Mouse (Mus musculus): Measurements from ENCODE around the gene Atp2b4. TPM values are rescaled to one million over a fixed set of nuclear protein-coding genes. Genes with fewer than 3 reads are reported as not detected.

Atp2b4 gene
- polyA plus RNA-seq, 1 experiment from 2014 or later, result 8.2 TPM

GRCm38 (mm10) chr1:133825543-133825942 is 24.7 kb upstream of the Atp2b4 start:
- H3K4me3 ChIP-seq (ENCODE audit: low read length), result no peak overlapping the region
- peak; percentile 83 for ATAC-seq (ENCODE audit: low FRiP score, low TSS enrichment)
- WGBS, result 24% methylated on average over 8 of the region's 8 CpGs
- no peaks in the 10 kb centered on the region for H3K36me3 ChIP-seq (ENCODE audit: insufficient read depth, low read length)
- peaks cover 29% of the 10 kb centered on the region for H3K4me1 ChIP-seq (ENCODE audit: insufficient read depth, low read length)
- no peak overlapping the region for H3K4me2 ChIP-seq (replicated peaks; ENCODE audit: low read depth, low read length)
- 0 out of 2 replicates have a peak, but pooled peaks cover 3% of the 10 kb centered on the region for H3K27me3 ChIP-seq (ENCODE audit: insufficient read depth, low read length)
- H3K27ac ChIP-seq (ENCODE audit: low read length), result peak overlapping the region; percentile 80
- peak overlapping the region; percentile 54 for H3K9ac ChIP-seq (replicated peaks; ENCODE audit: low read length)
- no peaks in the 10 kb centered on the region for H3K9me3 ChIP-seq (ENCODE audit: low read length)

GRCm38 (mm10) chr1:133825140-133825539 is 24.3 kb upstream of the Atp2b4 start:
- Histone ChIP-seq H3K9ac (replicated peaks; ENCODE audit: low read length) (peak overlapping the region; percentile 54), H3K4me3 (ENCODE audit: low read length) (no peak overlapping the region), H3K27ac (ENCODE audit: low read length) (peak overlapping the region; percentile 80), H3K4me1 (ENCODE audit: insufficient read depth, low read length) (peaks cover 29% of the 10 kb centered on the region), H3K4me2 (replicated peaks; ENCODE audit: low read depth, low read length) (no peak overlapping the region), H3K9me3 (ENCODE audit: low read length) (no peaks in the 10 kb centered on the region), H3K36me3 (ENCODE audit: insufficient read depth, low read length) (no peaks in the 10 kb centered on the region), H3K27me3 (ENCODE audit: insufficient read depth, low read length) (0 out of 2 replicates have a peak, but pooled peaks cover 3% of the 10 kb centered on the region)
- ATAC-seq (ENCODE audit: low FRiP score, low TSS enrichment), result 0 out of 2 replicates have a peak, but pooled peaks have one; percentile 24
- 56% methylated on average over 2 of the region's 2 CpGs for WGBS

DNA sequence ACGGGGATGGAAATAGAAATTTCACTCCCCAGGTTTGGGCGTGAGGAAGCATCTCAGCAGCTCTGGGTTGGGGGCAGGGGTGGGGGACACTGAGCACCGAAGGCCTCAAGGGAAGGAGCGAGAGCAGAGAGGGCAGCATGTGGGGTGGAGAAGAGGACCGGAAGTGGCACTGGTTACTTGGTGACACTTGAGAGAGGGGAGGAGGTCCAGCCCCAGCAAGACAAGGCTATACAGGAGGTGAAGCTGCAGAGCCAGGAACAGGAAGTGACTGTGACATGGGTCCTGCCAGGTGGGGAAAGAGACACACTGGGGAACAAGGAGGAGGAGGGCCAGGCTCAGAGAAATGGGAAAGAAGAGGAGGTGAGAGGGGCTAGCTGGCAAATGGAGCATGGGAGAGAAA is 20.3 kb upstream of the Atp2b4 start:
- Histone ChIP-seq H3K4me1 (ENCODE audit: insufficient read depth, low read length) (peaks cover 25% of the 10 kb centered on the region), H3K27me3 (ENCODE audit: insufficient read depth, low read length) (0 out of 2 replicates have a peak, but pooled peaks cover 3% of the 10 kb centered on the region), H3K4me3 (ENCODE audit: low read length) (no peak overlapping the region), H3K36me3 (ENCODE audit: insufficient read depth, low read length) (no peaks in the 10 kb centered on the region), H3K9me3 (ENCODE audit: low read length) (no peaks in the 10 kb centered on the region), H3K4me2 (replicated peaks; ENCODE audit: low read depth, low read length) (no peak overlapping the region), H3K27ac (ENCODE audit: low read length) (no peak overlapping the region), H3K9ac (replicated peaks; ENCODE audit: low read length) (no peak overlapping the region)
- no peak for ATAC-seq (ENCODE audit: low FRiP score, low TSS enrichment)
- whole genome bisulfite sequencing, result 33% methylated on average over 5 of the region's 5 CpGs

GRCm38 (mm10) chr1:133820100-133820499 is 19.3 kb upstream of the Atp2b4 start:
- Histone ChIP-seq H3K4me3 (ENCODE audit: low read length) (no peak overlapping the region), H3K36me3 (ENCODE audit: insufficient read depth, low read length) (no peaks in the 10 kb centered on the region), H3K27ac (ENCODE audit: low read length) (no peak overlapping the region), H3K4me1 (ENCODE audit: insufficient read depth, low read length) (peaks cover 15% of the 10 kb centered on the region), H3K27me3 (ENCODE audit: insufficient read depth, low read length) (0 out of 2 replicates have a peak, but pooled peaks cover 3% of the 10 kb centered on the region), H3K9me3 (ENCODE audit: low read length) (no peaks in the 10 kb centered on the region), H3K4me2 (replicated peaks; ENCODE audit: low read depth, low read length) (no peak overlapping the region), H3K9ac (replicated peaks; ENCODE audit: low read length) (no peak overlapping the region)
- ATAC-seq (ENCODE audit: low FRiP score, low TSS enrichment), result no peak
- WGBS, result 49% methylated on average over 2 of the region's 2 CpGs

DNA sequence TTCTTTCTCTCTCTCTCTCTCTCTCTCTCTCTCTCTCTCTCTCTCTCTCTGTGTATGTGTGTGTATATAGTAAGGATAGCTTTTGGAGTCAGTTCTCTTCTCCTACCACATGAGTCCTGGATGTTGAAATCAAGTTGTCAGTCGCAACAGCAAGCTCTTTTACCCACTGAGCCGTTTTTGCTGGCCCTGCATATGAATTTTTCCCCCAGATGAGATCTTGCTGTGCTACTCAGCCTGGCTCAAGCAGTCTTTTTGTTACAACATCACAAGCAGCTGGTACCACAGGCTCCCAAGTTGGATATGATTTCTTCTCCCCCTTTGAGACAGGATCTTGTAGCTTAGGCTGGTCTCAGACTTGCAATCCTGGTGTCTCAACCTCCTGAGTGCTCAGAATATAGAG is 17.7 kb upstream of the Atp2b4 start:
- WGBS, result 87% methylated on average over 2 of the region's 2 CpGs
- Histone ChIP-seq H3K9me3 (ENCODE audit: low read length) (no peaks in the 10 kb centered on the region), H3K36me3 (ENCODE audit: insufficient read depth, low read length) (no peaks in the 10 kb centered on the region), H3K4me3 (ENCODE audit: low read length) (no peak overlapping the region), H3K27ac (ENCODE audit: low read length) (no peak overlapping the region), H3K27me3 (ENCODE audit: insufficient read depth, low read length) (0 out of 2 replicates have a peak, but pooled peaks cover 3% of the 10 kb centered on the region), H3K9ac (replicated peaks; ENCODE audit: low read length) (no peak overlapping the region), H3K4me1 (ENCODE audit: insufficient read depth, low read length) (peaks cover 11% of the 10 kb centered on the region; the same call in 1 of the 2 replicates), H3K4me2 (replicated peaks; ENCODE audit: low read depth, low read length) (no peak overlapping the region)
- ATAC-seq (ENCODE audit: low FRiP score, low TSS enrichment), result no peak

DNA sequence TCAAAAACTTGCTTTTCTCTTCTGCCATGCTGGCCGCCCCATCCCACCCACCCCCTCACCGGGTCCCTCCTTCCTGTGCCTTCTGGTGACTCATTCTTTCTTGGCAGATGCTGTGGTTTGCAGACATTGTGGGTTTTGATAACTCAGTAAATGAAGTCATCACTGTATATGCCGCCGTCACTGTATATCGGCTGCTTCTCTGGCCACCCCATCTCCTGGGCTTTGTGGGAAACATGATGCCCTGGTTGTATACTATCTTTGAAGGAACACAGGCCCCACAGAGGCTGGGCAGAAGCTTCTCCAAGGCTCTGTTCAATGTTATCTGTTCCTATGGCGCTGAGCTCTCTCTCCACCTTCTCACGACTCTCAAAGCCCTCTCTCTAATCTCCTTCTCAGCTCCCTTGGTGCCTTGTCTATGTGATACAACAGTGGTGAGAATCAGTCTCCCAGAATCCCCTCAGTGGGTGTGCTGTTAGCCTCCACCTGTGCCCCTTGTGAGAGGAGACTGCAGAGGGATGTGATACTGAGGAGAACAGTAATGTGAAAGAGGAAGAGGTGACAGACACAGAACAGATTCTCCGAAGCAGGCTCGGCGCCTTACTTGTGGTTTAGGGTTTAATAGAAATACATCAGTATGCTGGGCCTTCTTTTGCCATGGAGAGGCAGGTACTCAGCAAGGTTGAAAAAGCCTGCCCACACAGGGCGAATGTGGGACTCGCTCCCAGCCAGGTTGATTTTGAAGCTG is 15.1 kb upstream of the Atp2b4 start:
- no peak overlapping the region for H3K27ac ChIP-seq (ENCODE audit: low read length)
- H3K4me2 ChIP-seq (replicated peaks; ENCODE audit: low read depth, low read length), result no peak overlapping the region
- H3K9ac ChIP-seq (replicated peaks; ENCODE audit: low read length), result no peak overlapping the region
- no peak for ATAC-seq (ENCODE audit: low FRiP score, low TSS enrichment)
- no peaks in the 10 kb centered on the region for H3K36me3 ChIP-seq (ENCODE audit: insufficient read depth, low read length)
- no peaks in the 10 kb centered on the region for H3K4me1 ChIP-seq (ENCODE audit: insufficient read depth, low read length)
- WGBS, result 82% methylated on average over 12 of the region's 12 CpGs
- no peak overlapping the region for H3K4me3 ChIP-seq (ENCODE audit: low read length)
- 0 out of 2 replicates have a peak, but pooled peaks cover 2% of the 10 kb centered on the region for H3K27me3 ChIP-seq (ENCODE audit: insufficient read depth, low read length)
- no peaks in the 10 kb centered on the region for H3K9me3 ChIP-seq (ENCODE audit: low read length)

DNA sequence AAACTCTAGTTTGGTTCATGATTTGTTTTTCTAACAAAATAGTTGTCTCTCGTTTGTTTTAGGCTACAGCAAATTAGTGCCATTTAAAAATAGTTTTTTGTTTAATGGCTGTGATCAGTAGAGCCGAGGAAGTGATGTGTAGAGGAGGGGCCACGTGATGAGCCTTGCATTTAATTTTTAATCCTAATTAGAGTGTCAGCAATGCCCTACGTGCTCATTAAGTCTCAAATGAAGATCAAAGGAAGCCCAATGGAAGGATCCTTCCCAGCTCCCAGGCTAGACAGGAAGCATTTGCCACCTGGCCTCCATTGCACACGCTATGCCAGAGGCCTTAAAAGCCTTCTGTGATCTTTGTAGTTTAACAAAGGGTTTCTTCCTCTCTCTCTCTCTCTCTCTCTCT is 8.5 kb upstream of the Atp2b4 start:
- Histone ChIP-seq H3K9me3 (ENCODE audit: low read length) (no peaks in the 10 kb centered on the region), H3K9ac (replicated peaks; ENCODE audit: low read length) (no peak overlapping the region), H3K27me3 (ENCODE audit: insufficient read depth, low read length) (0 out of 2 replicates have a peak, but pooled peaks cover 5% of the 10 kb centered on the region), H3K36me3 (ENCODE audit: insufficient read depth, low read length) (no peaks in the 10 kb centered on the region), H3K4me3 (ENCODE audit: low read length) (no peak overlapping the region), H3K4me1 (ENCODE audit: insufficient read depth, low read length) (0 out of 2 replicates have a peak, but pooled peaks cover 3% of the 10 kb centered on the region), H3K27ac (ENCODE audit: low read length) (no peak overlapping the region), H3K4me2 (replicated peaks; ENCODE audit: low read depth, low read length) (no peak overlapping the region)
- ATAC-seq (ENCODE audit: low FRiP score, low TSS enrichment), result no peak
- 40% methylated on average over 5 of the region's 5 CpGs for WGBS

DNA sequence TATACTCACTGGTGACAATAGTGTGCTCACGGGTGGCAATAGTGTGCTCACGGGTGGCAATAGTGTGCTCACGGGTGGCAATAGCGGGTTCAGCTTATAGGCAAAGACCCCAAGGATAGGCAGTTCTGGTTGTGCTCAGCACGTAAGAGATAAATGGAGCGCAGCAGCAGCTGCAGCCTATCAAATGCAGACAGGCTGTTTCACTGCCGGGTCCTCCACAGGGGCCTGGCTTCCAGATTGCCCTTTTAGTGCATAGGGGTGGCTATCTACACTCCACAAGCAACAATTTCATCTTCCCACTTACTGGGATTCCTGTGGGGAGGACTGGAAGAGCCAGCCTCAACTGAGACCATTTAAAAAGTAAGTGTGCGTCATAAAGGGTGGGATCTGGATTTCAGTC is 7.2 kb upstream of the Atp2b4 start:
- no peak overlapping the region for H3K4me3 ChIP-seq (ENCODE audit: low read length)
- no peaks in the 10 kb centered on the region for H3K9me3 ChIP-seq (ENCODE audit: low read length)
- no peaks in the 10 kb centered on the region for H3K36me3 ChIP-seq (ENCODE audit: insufficient read depth, low read length)
- no peak overlapping the region for H3K4me2 ChIP-seq (replicated peaks; ENCODE audit: low read depth, low read length)
- H3K27ac ChIP-seq (ENCODE audit: low read length), result no peak overlapping the region
- 0 out of 2 replicates have a peak, but pooled peaks cover 3% of the 10 kb centered on the region for H3K4me1 ChIP-seq (ENCODE audit: insufficient read depth, low read length)
- 0 out of 2 replicates have a peak, but pooled peaks cover 3% of the 10 kb centered on the region for H3K27me3 ChIP-seq (ENCODE audit: insufficient read depth, low read length)
- H3K9ac ChIP-seq (replicated peaks; ENCODE audit: low read length), result no peak overlapping the region
- 58% methylated on average over 8 of the region's 8 CpGs for WGBS
- ATAC-seq (ENCODE audit: low FRiP score, low TSS enrichment), result no peak

GRCm38 (mm10) chr1:133801743-133802142 is 902 bp upstream of the Atp2b4 start:
- H3K4me3 ChIP-seq (ENCODE audit: low read length), result no peak overlapping the region
- no peaks in the 10 kb centered on the region for H3K9me3 ChIP-seq (ENCODE audit: low read length)
- H3K4me1 ChIP-seq (ENCODE audit: insufficient read depth, low read length), result peaks cover 32% of the 10 kb centered on the region
- H3K4me2 ChIP-seq (replicated peaks; ENCODE audit: low read depth, low read length), result no peak overlapping the region
- H3K27ac ChIP-seq (ENCODE audit: low read length), result no peak overlapping the region
- H3K36me3 ChIP-seq (ENCODE audit: insufficient read depth, low read length), result no peaks in the 10 kb centered on the region
- H3K27me3 ChIP-seq (ENCODE audit: insufficient read depth, low read length), result no peaks in the 10 kb centered on the region
- H3K9ac ChIP-seq (replicated peaks; ENCODE audit: low read length), result no peak overlapping the region
- no peak for ATAC-seq (ENCODE audit: low FRiP score, low TSS enrichment)
- 65% methylated on average over 5 of the region's 5 CpGs for WGBS

DNA sequence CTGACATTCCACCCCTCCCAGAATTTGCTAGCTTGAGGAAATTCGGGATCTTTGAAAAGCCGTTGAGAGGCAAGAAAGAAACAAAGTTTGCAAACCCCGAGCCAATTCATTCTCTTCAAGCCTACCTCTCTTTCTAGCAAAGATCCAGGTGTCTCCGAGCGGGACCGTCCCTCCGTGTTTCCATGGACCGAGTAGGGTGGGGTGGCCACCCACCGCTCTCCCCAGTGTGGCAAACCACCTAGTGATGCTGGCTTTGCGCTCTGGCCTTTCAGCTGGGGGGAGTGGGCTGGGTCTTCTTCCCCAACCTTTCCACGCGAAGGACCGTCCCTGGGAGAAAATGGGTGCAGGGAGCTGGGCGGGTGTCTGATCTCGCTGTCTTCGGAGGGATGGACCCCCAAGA is 329 bp downstream of the Atp2b4 start:
- no peaks in the 10 kb centered on the region for H3K27me3 ChIP-seq (ENCODE audit: insufficient read depth, low read length)
- no peaks in the 10 kb centered on the region for H3K36me3 ChIP-seq (ENCODE audit: insufficient read depth, low read length)
- H3K4me1 ChIP-seq (ENCODE audit: insufficient read depth, low read length), result peaks cover 32% of the 10 kb centered on the region
- ATAC-seq (ENCODE audit: low FRiP score, low TSS enrichment), result peak; percentile 29; the same call in 1 of the 2 replicates
- H3K9me3 ChIP-seq (ENCODE audit: low read length), result no peaks in the 10 kb centered on the region
- WGBS, result under 1% methylated on average over 16 of the region's 16 CpGs
- peak overlapping the region; percentile 66 for H3K9ac ChIP-seq (replicated peaks; ENCODE audit: low read length)
- H3K4me2 ChIP-seq (replicated peaks; ENCODE audit: low read depth, low read length), result peak overlapping the region; percentile 94
- H3K27ac ChIP-seq (ENCODE audit: low read length), result no peak overlapping the region; the same call in 1 of the 2 replicates
- H3K4me3 ChIP-seq (ENCODE audit: low read length), result peak overlapping the region; percentile 64
